Mouse (Mus musculus) lung, postnatal 25 days (tissue): ENCODE results near the gene Map3k5.
"Not testable (repeated sequence)": the region's sequence is repeated elsewhere in the genome, so short reads cannot be mapped to it uniquely, and the experiment has no call there.

Experiments used
- DNase-seq: peaks from one replicate; pipeline ENCODE4 v3.0.0; 2022; ENCODE audit warnings: low spot score

The Map3k5 gene

DNA sequence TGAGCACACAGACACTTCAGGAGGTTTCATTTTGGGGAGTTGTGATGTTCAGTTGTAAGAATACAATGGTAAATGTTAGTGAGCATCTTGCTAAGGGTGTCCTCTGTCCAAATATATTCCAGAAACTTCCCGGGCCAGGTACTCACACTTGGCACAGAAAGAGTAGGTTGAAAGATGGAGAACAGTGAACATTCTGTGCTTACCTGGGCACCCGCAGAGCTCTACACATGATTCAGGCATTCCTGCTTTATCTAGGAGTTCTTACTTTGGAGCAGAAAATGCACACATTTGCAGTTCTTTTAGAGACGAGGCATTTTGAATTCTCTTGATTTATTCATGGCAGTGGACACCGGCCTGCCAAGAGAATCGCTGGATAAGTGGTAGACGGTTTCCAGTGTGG, 32.3 kb downstream of the Map3k5 start:
- DNase-seq: no peak

DNA sequence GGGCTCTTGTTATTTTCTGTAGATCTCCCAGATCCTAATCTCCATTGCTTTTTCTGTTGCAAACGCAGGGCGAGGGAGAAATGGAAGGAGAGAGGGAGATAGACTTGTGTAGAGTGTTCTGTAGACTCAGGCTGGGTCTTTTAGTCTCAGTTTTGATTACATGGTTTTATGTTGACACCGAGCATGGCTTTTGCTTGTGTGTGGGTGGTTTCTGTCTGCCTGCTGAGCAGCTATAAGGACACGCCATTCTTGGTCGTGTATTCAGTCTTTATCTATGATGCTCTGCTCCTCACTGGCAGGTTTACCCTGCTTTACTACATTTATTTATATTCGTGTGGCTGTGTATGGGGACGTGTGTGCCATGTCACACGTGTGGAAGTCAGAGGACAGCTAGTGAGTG, 34.2 kb downstream of the Map3k5 start:
- DNase-seq: no peak

DNA sequence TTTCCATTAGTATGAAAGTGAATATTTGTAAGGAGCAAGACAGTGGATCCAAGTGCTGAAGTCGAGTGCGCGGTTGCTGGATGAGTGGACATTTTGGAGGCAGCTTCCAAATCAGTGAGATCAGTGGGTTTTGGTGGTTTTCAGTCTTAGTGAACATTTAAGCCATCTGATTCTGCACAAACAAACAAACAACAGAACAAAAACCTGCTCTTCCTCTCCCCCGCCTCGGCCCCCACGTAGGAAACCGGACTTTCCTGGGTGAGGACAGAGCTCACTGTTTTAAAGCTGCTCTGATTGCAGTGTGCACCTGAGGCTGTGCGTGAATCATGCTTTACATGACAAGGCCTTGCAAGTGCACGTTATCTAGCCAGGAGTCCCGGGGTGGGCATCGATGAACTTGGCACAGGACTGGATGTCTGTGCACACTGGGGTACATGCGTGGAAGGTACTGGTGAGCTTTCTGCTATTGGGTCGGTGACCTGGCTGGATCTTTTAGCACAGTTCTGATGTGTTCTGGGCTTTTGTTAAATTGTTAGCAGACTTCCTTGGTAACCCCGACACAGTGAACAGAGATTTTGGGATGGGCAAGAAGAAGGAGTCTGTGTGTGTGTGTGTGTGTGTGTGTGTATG, 35.7 kb downstream of the Map3k5 start:
- DNase-seq: no peak

DNA sequence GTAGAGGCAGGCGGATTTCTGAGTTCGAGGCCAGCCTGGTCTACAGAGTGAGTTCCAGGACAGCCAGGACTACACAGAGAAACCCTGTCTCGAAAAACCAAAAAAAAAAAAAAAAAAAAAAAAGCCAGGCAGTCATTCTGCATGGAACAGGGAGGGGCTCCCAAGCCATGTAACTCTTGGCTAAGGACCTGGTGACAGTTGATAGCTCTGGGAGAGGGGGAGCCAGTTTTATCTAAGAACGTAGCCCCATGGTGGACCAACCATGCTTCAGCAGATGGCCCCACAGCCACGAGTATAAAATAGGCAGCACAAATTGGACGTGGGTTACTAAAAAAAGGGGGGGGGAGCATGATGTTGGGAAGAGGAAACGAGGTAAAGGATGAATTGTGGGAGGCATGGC, 37.2 kb downstream of the Map3k5 start:
- not testable (repeated sequence) for DNase-seq

DNA sequence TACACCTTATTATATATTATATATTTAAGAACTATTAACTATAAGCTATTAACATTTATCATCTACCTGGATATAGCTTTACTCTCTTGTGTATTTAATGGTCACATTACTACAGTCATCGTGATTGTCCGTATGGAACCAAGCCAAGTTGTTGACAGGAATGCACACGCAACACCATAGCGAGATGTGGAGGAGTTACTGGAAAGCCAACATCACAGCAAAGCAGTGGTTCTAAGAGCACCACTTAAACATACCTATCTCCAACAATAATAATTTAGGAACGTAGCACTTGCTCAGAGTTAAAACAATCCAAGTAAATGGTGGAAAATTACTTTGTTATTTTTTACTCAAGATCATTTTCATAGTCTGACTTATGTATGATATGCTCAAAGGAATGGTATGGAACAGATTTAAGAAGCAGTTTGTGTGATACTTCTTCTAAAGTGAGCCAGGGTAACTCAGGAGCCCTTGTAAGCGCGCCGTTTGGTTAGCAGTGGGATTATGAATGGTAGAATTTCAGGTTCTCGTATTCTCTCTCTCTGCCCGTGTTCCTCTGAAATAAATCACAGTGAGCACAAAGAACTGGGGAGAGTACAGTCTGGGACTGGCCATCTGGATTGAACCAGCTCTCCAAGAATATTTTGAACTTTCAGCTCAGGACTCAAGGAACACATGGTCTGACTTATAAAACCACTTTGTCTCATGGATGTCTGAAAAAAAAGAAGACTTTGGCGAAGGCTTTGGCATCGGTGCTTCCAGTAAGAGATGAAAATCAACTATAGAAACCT, 39.2 kb downstream of the Map3k5 start:
- DNase-seq: no peak

DNA sequence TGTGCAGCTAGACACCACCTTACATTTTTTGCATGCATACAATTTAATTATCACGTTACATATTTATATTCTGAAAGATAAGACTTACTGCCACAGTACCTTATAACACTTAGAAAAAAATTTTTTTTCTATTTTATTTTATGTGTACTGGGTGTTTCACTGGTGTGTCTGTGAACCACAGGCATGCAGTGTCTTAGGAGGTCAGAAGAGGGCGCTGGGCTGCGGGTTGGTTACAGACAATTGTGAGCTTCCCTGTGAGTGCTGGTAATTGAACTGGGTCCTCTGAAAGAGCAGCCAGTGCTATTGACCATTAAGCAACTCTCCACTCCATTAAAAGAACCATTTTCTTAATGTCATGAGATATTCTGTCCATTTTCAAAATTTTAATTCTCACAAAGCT, 43.3 kb downstream of the Map3k5 start:
- DNase-seq: no peak

DNA sequence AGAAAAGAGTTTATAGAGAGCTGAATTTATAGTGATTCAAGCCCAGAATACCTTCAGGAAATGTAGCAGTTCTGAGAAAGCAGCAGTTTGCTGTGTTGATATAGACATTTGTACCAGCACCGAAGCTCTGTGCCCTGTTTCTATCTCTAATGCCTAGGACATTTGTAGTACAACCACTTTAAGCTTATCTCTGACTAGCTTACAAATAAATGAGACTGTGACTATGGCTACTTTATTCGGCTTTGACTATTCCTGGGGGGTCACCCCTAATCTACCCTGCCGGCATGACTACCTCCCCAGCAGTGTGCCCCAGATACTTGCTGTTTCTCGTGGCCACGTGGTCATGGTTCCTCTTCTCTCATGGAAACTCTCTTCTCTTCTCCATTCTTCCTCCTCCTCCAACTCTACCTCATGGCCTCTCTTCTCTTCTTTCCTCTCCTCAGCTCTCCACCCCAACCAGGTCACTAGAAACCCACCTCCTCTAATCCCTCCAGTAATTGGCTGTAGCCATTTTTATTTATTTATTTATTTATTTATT, 44.5 kb downstream of the Map3k5 start:
- DNase-seq: no peak

DNA sequence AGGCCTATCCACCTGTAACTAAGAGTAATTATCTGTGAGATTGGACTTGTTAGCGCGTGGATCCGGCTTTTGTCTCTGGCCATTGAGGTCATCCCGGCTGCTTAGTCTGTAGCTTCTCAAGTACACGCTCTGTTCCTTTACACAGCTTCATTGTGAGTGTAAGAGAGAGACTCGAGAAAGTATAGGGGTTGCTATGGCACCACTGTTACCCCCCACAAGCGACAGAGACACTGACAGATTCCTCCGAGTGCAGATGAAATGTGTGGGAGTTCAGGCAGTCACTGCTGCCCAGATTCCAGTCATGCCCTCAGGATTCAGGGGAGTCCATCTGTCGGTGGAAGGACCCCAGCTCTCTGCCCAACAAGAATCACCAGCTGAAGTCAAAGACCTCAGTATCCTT, 53.5 kb downstream of the Map3k5 start:
- DNase-seq: no peak

DNA sequence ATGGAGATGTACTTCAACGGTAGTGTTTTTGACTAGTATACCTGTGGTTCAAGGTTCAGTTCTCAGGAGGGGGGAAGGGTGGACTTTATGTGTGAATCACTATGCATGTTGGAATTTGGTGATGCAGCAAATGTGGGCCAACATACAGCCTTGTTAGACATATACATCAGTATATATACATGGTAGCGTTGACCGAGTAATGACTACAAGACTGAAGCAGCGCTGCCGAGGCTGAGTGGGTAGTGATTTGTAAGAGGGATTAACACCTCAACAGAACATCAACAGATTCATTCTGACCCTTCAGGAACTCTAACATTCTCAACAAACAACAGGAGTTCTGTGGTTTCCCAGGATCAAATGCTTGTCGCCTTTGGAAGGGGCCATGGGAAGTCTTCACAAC, 55.7 kb downstream of the Map3k5 start:
- DNase-seq: no peak

DNA sequence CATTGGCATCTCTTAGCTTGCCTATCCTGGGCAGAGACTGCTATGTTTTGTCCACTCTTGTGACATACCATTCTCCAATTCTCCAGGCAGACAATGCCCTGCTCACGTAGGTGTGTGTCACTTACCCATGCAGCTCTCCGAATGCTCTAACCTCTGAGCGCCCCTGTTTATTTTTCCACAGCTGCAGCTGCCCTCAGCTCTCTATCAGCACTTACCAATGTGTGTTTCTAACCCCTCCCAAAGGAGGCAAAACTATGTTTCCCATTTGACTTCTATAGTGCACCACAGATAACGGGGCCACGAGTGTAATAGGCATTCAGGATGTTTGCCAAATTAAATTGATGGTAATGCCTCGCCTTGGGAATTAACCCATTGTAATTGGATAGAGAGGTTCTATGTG, 56.4 kb downstream of the Map3k5 start:
- DNase-seq: no peak

DNA sequence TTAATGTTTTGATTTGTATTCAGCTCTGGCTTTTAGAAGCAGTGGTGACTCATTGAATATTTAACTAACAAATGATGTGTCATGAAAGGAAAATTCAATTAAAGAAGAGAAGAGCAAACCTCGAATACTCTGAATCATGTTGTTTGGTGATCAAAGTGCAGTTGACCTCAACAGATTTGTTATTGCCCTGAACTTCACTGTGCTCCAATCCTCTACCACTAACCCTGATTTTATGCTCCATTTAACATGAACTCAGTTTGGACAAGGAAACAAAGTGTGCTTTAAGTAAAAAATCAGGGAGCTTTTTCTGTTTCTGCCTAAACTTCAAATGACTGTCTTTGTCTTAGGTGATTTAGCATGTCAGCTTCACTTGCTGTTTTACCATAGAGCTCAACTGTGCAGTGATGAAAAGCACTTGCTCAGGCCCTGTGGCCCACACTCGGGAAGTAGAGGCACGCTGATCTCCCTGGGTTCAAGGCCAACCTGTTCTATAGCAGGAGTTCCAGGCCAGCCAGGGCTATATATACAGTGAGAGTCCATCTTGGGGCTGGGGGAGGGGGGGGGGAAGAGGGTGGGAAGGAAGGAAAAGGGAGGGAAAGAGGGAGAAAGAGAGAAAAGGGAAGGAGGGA, 57.1 kb downstream of the Map3k5 start:
- DNase-seq: no peak

DNA sequence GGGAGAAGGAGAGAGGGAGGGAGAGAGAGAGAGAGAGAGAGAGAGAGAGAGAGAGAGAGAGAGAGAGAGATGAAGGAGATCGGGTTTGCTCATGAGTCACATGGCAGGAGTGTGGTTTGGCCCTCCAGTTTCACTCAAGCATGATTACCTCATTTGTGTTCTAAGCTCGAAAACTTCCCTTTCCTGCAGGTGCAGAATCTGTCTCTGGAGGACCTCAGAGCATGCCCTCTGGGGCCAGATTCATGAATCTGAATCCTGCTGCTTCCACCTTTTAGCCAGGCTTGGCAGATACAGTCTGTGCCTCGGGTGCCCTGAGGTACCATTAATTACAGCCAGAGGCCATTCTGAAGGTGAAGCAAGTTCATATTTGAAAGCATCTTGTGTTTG, 57.6 kb downstream of the Map3k5 start:
- DNase-seq: peak; percentile 77

DNA sequence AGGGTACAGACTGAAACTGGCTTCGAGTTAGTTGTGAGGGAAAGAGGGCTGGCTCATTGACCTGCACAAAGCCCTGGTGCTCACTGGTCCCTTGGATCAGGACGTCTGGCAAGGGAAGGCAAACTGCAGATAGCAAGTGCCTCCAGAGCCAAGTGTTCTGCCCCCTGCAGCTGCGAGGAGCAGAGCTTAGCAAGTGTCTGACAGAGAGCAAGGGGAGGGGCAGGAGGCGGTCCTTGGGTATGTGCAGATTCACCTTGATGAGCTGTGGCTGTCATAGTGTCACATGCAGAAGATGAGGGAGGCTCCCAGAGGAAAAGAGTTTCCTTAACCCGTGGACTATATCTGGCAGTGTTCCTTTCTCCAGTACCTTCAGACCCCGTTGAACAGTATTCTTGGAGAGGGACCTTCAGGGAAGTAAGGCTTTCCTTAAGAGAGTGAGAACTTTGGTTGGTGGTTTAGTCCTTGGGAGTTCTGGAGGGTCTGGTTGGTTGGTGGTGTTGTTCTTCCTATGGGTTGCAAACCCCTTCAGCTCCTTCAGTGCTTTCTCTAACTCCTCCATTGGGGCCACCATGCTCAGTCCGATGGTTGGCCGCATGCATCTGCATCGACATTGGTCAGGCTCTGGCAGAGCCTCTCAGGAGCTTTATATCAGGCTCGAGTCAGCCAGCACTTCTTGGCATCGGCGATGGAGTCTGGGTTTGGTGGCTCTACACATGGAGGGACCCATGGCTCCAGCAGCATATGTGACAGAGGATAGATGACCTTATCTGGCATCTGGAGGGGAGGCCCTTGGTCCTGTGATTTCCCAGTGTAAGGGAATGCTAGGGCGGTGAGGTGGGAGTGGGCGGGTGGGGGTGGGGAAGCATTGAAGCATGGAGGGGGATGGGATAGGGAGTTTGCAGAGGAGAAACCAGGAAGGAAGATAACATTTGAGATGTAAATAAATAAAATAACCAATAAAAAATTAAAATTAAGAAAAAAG, 60.5 kb downstream of the Map3k5 start:
- no peak for DNase-seq

DNA sequence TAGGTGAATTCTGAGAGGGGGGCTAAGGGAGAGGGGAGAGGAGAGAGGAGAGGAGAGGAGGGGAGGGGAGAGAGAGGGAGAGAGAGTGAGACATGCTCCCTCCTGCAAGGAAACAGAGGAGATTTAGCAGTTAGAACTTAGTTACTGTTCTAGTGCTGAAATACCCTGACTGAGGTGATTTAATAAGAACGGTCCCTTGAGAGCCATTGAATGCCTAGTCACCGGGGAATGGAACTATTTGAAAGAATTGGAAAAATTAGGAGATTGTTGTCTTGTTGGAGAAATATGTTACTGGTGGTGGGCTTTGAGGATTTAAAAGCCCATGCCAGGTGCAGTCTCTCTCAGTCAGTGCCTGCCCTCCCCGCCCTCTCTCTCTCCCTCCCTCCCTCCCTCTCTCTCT, 61.9 kb downstream of the Map3k5 start:
- DNase-seq: no peak

DNA sequence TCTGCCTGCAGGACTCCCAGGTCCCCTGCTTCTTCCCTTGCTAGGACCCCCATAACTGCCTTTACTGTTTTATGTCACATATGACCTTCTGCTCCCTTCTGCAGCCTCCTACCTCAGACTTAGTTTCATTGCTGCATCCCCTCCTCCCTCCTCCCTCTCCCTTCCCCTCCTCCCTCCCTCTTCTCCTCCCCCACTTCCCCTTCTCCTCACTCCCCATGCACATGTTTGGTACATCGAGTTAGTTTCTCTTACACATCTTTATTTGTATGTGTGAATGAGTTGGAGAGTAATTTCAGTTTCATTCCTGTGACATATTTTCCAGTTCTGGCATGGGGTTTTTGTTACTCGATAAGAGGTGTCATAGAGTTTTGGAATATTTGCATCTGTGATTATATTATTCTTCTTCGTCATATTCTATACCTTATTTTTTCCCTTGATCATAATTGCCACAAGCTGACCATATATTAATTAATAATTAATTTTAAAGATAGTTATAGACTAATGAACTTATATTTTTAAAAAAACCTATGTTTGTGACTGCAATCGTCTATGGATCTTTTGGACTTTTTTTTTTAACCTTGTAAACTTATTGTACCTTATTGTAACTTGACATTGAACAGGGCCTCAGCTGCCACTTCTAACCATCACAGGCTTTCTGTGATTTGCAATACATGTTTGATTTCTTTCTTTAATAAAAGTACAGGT, 65.6 kb downstream of the Map3k5 start:
- DNase-seq: no peak

DNA sequence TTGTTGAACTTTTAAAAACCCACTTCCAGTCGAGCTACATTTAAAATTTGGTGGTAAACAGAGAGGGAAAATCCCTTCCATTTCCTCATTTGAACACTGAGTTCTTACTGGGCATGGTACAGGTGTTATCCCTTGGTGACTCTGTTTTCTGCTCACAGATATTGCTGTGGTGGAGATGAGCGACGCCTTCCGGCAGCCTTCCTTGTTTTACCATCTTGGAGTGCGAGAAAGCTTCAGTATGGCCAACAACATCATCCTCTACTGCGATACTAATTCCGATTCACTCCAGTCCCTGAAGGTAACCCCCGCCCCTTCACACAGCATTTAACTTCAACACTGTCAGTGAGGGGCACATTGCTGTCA, 66.1 kb downstream of the Map3k5 start:
- DNase-seq: no peak

DNA sequence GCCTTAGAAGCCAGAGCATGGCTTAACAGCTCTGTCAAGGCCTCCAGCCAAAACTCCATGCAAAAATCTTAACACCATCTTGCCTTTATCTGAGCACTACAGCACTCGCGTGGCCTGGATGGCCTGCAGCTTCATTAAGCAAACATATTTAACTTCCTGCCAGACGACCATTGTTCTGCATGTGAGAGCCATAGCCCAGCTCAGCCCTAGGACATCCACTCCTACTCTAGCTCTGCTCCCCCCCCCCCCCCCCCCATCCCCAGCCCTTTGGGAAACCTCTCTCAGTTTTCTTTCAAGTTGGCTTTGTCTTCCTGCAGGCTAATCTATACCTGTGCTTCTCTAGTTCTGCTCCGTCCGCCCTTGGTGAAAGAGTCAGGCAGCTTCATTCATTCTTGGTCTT, 67.7 kb downstream of the Map3k5 start:
- DNase-seq: no peak

DNA sequence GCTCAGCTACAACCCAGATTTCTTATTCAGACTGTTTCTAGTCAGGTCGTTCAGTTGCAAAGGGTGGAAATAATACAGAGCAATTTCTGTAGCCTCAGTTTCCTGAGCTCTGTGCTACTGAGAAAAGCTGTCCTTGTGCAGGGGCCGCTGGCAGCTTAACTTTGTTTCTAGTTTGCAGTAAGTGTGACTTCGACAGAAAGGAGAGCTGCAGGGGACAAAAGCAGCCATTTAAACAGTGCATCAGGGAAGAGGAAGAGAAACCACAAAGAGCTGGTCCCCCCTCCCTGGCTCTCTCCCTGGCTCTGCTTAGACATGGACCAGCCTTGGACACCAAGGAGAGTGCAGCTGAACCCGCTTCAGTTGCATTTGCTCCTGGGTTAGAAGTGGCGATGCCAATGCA, 68.7 kb downstream of the Map3k5 start:
- DNase-seq: no peak

DNA sequence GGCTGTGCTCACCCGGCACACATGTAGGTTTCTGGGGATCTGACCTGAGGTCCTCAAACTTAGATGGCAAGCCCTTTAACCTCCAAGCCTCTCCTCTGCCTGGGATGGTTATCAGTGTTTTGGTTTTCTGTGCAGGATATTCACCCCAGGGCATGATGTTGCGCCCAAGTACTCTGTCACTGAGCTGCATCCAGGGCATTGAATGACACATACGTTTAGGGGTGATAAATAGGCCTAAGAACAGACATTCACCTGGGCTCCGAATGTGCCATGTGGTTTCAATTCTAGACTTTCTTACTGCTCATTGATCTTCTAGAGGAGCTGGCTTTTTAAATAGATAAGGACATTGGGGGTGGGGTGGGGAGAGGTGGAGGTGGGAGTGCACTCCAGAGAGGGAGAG, 70.5 kb downstream of the Map3k5 start:
- no peak for DNase-seq

DNA sequence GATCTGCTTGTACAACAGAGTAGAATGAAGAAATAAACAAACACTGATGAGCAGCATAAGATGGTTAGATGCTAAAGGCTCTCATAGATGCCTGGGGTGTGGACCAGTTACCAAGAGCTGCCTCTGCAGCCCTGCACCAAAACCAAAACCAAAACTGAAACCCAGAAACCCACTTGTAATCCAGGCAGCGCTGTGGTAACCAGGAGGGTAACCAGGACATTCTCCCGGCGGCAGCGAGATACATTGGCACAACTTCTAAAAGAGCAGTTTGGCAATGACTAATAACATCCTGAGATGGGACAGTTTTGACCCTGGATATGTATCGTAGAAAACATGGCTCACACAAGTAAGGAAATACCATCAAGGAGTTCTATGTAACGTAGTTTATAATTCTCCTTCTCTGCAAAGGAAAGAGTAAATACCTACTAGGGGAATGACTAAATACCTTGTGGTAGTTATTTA, 71.2 kb downstream of the Map3k5 start:
- no peak for DNase-seq

DNA sequence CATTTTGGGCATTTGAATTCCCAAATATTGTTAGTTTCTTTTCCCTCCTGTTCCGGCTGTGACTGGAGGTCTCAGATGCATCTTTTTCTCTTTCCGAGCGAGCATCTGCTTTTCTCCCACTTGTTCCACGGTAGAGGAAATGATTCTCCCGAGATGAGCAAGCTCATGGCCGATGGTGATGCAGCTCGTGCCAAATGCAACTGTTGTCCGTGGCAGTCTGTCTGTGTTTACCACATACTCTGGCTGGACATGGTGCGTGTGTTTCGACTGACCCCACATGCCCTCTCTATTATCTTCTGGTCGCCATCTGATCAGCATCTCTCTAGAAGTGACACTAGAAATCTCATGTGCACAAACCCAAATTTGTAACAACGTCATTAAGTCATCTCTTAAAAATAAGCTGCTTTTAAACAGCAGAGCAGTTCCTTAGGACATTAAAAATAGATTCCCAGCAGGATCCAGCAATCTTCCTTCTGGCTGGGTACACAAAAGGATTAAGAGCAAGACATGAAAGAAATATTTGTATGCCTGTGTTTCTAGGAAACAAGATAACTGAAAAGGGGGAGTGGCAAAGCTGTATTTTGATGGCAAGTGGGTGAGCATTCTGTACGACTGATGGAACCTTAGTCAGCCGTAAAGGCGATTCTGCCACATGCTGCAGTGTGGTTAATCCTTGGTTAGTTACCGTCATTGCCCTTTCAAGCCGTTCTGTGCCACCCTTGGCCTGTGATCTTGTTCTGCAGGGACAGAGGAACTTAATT, 72.2 kb downstream of the Map3k5 start:
- DNase-seq: no peak
